Mouse (Mus musculus) gastrocnemius, adult 18-20 months (tissue): ENCODE results near the gene Ypel4. TPM values are rescaled to one million over a fixed set of nuclear protein-coding genes. Genes with fewer than 3 reads are reported as not detected.

ENCODE experiments used
- DNase-seq: peaks from one replicate; pipeline ENCODE4 v3.0.0; 2021; ENCODE audit warnings: low spot score
- long read RNA-seq, 2 experiments: library from polyadenylated mRNA; stranded (forward); transcript quantifications; one replicate each; pipeline ENCODE4 v2.0.0; 2021
- total RNA-seq, 2 experiments: library from RNA; stranded (reverse); gene quantifications; 2 replicates each; pipeline ENCODE4 v1.2.3; 2021

Gene Ypel4
- total RNA-seq: under 1 TPM; 0.38 to 0.57 TPM
- long read RNA-seq, experiment 1: 0 reads
- long read RNA-seq, experiment 2: 0 reads

- no peak for DNase-seq
Observed at GRCm38 (mm10) chr2:84733579-84734300, at the start of gene Ypel4. Gene Ypel4, plus strand, starts transcription at chr2:84734058.

- no peak for DNase-seq
Observed at GRCm38 (mm10) chr2:84688080-84688844, 45.6 kb upstream of the Ypel4 start.

GRCm38 (mm10) chr2:84690050-84690449, 43.8 kb upstream of the Ypel4 start:
- DNase-seq: no peak

- no peak for DNase-seq
Observed at GRCm38 (mm10) chr2:84695007-84695695, 38.7 kb upstream of the Ypel4 start.

- no peak for DNase-seq
Observed at GRCm38 (mm10) chr2:84703497-84703896, 30.4 kb upstream of the Ypel4 start.

- no peak for DNase-seq
Observed at GRCm38 (mm10) chr2:84704329-84704728, 29.5 kb upstream of the Ypel4 start.

GRCm38 (mm10) chr2:84705295-84705694, 28.6 kb upstream of the Ypel4 start:
- DNase-seq: no peak

- DNase-seq: no peak
Observed at GRCm38 (mm10) chr2:84707523-84707922, 26.3 kb upstream of the Ypel4 start.

GRCm38 (mm10) chr2:84711898-84712297, 22.0 kb upstream of the Ypel4 start:
- no peak for DNase-seq

- no peak for DNase-seq
Observed at GRCm38 (mm10) chr2:84714422-84714810, 19.4 kb upstream of the Ypel4 start.

- DNase-seq: peak; percentile 99
Observed at GRCm38 (mm10) chr2:84714811-84715561, 18.9 kb upstream of the Ypel4 start, which contains the start of gene Zdhhc5. Gene Zdhhc5, minus strand, starts transcription at chr2:84715180.

- DNase-seq: no peak
Observed at GRCm38 (mm10) chr2:84715562-84716361, 18.1 kb upstream of the Ypel4 start.

GRCm38 (mm10) chr2:84716423-84717355, 17.2 kb upstream of the Ypel4 start:
- peak; percentile 24 for DNase-seq

- no peak for DNase-seq
Observed at GRCm38 (mm10) chr2:84717357-84717756, 16.5 kb upstream of the Ypel4 start.

GRCm38 (mm10) chr2:84720718-84721117, 13.1 kb upstream of the Ypel4 start:
- DNase-seq: no peak

- no peak for DNase-seq
Observed at GRCm38 (mm10) chr2:84721182-84721581, 12.7 kb upstream of the Ypel4 start.

- no peak for DNase-seq
Observed at GRCm38 (mm10) chr2:84723856-84724255, 10.0 kb upstream of the Ypel4 start.

GRCm38 (mm10) chr2:84725770-84726169, 8.1 kb upstream of the Ypel4 start:
- DNase-seq: no peak

GRCm38 (mm10) chr2:84726716-84727115, 7.1 kb upstream of the Ypel4 start:
- DNase-seq: no peak
